Mouse (Mus musculus) kidney, postnatal 0 days (tissue): ENCODE data around the gene Cnksr3. TPM values are rescaled to one million over a fixed set of nuclear protein-coding genes. Genes with fewer than 3 reads are reported as not detected.

Experiments used
- ATAC-seq: fragments of 200-750 bp; cut with Nextera tagmentation; replicated peaks from 2 replicates; pipeline ENCODE4 v1.8.0; 2017; ENCODE audit warnings: low read depth, moderate number of reproducible peaks, moderate TSS enrichment, moderate library complexity; ENCODE audit not compliant: low FRiP score
- DNase-seq: peaks from one replicate; pipeline ENCODE4 v3.0.0-alpha.2; 2016; ENCODE audit warnings: low spot score
- H3K27ac ChIP-seq: fragments of 300-500 bp; sonication (generic); 2 replicates; pipeline ENCODE4 v1.5.1; 2014; ENCODE audit warnings: mild to moderate bottlenecking
- H3K27me3 ChIP-seq: fragments of 300-500 bp; sonication (generic); 2 replicates; pipeline ENCODE4 v1.6.1; 2014; ENCODE audit warnings: low read length, mixed read lengths; ENCODE audit not compliant: insufficient read depth
- H3K36me3 ChIP-seq: fragments of 300-500 bp; sonication (generic); 2 replicates; pipeline ENCODE4 v1.6.1; 2014; ENCODE audit warnings: low read length, mixed read lengths; ENCODE audit not compliant: insufficient read depth
- H3K4me1 ChIP-seq: fragments of 300-500 bp; sonication (generic); replicated peaks from 2 replicates; pipeline ENCODE4 v1.6.1; 2014; ENCODE audit warnings: antibody characterized with exemption, low read length, mixed read lengths; ENCODE audit not compliant: insufficient read depth
- H3K4me2 ChIP-seq: fragments of 300-500 bp; sonication (generic); 2 replicates; pipeline ENCODE4 v1.6.1; 2014; ENCODE audit warnings: mild to moderate bottlenecking, low read length, moderate library complexity, mixed read lengths
- H3K4me3 ChIP-seq: fragments of 300-500 bp; sonication (generic); replicated peaks from 2 replicates; pipeline ENCODE4 v1.5.1; 2014; ENCODE audit warnings: low read depth, low read length
- H3K9ac ChIP-seq: fragments of 300-500 bp; sonication (generic); 2 replicates; pipeline ENCODE4 v1.6.1; 2014; ENCODE audit warnings: low read depth, low read length
- H3K9me3 ChIP-seq: fragments of 300-500 bp; sonication (generic); replicated peaks from 2 replicates; pipeline ENCODE4 v1.6.1; 2016; ENCODE audit warnings: low read length, inconsistent platforms, mixed read lengths
- CTCF ChIP-seq: IDR thresholded peaks from 2 replicates; pipeline ENCODE4 v1.5.1; 2016; ENCODE audit warnings: antibody characterized with exemption, low read depth, mild to moderate bottlenecking, moderate library complexity
- WGBS: fragments of 180-500 bp; shearing (Covaris S2); extraction: QIAGEN DNeasy Blood & Tissue Kit; methylation state at CpG from one replicate; pipeline ENCODE4 v1.1.7; 2014; 5-methylcytosine and 5-hydroxymethylcytosine counted together
- polyA plus RNA-seq: library from polyadenylated mRNA; unstranded; fragments of >200 nt; fragmentation: Nextera tagmentation; extraction: Ambion mirVana; gene quantifications from 2 replicates; pipeline ENCODE4 v1.2.1, GENCODE M21; 2015

Cnksr3 gene
- polyA plus RNA-seq, 1 experiment from 2014 or later: 18.3 TPM

- H3K4me2 ChIP-seq: no peak overlapping the region
- H3K9ac ChIP-seq: no peak overlapping the region
- no peak overlapping the region for H3K27ac ChIP-seq
- 95% methylated on average over 9 of the region's 9 CpGs for WGBS
- no peak overlapping the region for H3K4me3 ChIP-seq
- H3K27me3 ChIP-seq: no peaks in the 10 kb centered on the region
- H3K36me3 ChIP-seq: peaks cover 60% of the 10 kb centered on the region
- DNase-seq (no peak), ATAC-seq (no peak)
- H3K4me1 ChIP-seq: no peaks in the 10 kb centered on the region
- no peaks in the 10 kb centered on the region for H3K9me3 ChIP-seq
- no peak for TF ChIP-seq CTCF
Observed at GRCm38 (mm10) chr10:7127828-7128227, 84.2 kb downstream of the Cnksr3 start.

DNA sequence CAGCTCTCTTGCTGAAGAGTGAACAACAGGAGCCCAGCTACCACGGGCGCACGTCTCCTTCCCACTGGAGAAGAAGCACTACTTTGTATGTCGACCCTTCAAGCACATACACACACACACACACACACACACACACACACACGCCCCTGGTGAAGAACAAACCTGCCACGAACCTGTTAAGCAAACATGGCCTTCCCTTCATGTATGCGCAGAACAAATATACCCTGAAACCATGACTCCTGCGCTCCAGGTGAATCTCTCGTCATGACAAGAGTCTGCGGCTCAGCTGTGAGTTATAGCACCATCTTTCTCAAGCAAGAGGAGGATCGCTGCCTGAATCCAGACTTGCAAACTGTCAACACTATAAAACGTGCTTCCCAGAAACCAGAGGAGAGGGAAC is 85.2 kb downstream of the Cnksr3 start:
- DNase-seq: no peak
- Histone ChIP-seq H3K36me3 (peaks cover 56% of the 10 kb centered on the region), H3K9me3 (no peaks in the 10 kb centered on the region), H3K9ac (no peak overlapping the region), H3K4me2 (no peak overlapping the region), H3K4me3 (no peak overlapping the region), H3K4me1 (no peaks in the 10 kb centered on the region), H3K27ac (no peak overlapping the region), H3K27me3 (no peaks in the 10 kb centered on the region)
- TF ChIP-seq CTCF: no peak
- 88% methylated on average over 12 of the region's 12 CpGs for WGBS
- ATAC-seq: no peak

DNA sequence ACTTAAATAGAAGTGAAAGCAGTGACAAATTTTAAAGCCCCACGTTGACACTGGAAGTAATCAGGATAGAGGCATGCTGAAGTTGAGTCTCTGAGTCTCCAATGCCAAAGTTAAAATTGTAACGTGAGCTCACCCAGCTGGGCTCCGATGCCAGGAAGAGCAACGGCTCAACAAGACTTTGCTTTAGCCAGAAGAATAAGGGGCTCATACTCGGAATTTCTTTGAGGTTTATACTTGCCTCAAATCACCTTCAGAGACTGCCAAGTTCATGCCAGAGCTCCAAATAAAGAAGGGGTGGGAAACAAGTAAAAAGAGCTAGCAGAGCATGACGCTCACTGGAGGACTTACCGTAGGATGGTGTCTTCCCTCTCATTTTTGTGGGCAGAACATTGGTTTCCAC is 85.8 kb downstream of the Cnksr3 start:
- H3K27ac ChIP-seq: no peak overlapping the region
- ATAC-seq: no peak

GRCm38 (mm10) chr10:7124993-7125392 is 87.0 kb downstream of the Cnksr3 start:
- Histone ChIP-seq H3K4me3 (no peak overlapping the region), H3K9ac (no peak overlapping the region), H3K4me1 (no peaks in the 10 kb centered on the region), H3K9me3 (no peaks in the 10 kb centered on the region), H3K27me3 (no peaks in the 10 kb centered on the region), H3K36me3 (peaks cover 48% of the 10 kb centered on the region), H3K4me2 (no peak overlapping the region), H3K27ac (no peak overlapping the region)
- DNase-seq (no peak), ATAC-seq (no peak)
- TF ChIP-seq CTCF: peak; percentile 56
- 65% methylated on average over 7 of the region's 7 CpGs for WGBS

More for the DNA sequence above, 85.8 kb downstream of the Cnksr3 start:
- H3K9ac ChIP-seq: no peak overlapping the region
- H3K4me2 ChIP-seq: no peak overlapping the region
- WGBS: 57% methylated on average over 7 of the region's 7 CpGs
- no peaks in the 10 kb centered on the region for H3K4me1 ChIP-seq
- no peak overlapping the region for H3K4me3 ChIP-seq
- H3K27me3 ChIP-seq: no peaks in the 10 kb centered on the region
- TF ChIP-seq CTCF: no peak
- no peaks in the 10 kb centered on the region for H3K9me3 ChIP-seq
- H3K36me3 ChIP-seq: peaks cover 55% of the 10 kb centered on the region
- DNase-seq: no peak

DNA sequence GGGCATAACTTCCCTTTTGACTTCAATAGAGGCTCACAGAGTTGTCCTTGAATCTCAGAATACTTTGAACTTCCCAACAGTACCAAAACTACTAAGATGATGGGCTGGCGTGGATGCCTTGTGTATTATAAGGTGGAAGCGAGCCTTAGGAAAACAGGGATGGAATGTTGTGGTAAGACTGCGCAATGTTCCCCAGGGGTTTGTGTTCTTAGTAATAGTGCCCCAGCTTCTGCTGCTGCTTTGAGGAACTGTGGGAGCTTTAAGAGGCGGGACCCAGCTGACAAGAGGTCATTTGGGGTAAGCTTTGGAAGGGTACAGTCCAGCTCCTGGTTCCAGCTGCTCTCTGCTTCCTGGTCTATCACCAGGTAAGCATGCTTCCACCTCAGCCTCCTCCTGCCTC is 89.7 kb downstream of the Cnksr3 start:
- WGBS: 83% methylated on average over 4 of the region's 4 CpGs
- ATAC-seq (no peak), DNase-seq (no peak)
- no peaks in the 10 kb centered on the region for H3K27me3 ChIP-seq
- H3K27ac ChIP-seq: no peak overlapping the region
- H3K9ac ChIP-seq: no peak overlapping the region
- no peaks in the 10 kb centered on the region for H3K9me3 ChIP-seq
- no peak overlapping the region for H3K4me3 ChIP-seq
- no peak for TF ChIP-seq CTCF
- H3K4me1 ChIP-seq: peaks cover 11% of the 10 kb centered on the region; the same call in 1 of the 2 replicates
- peaks cover 36% of the 10 kb centered on the region; the same call in 1 of the 2 replicates for H3K36me3 ChIP-seq
- H3K4me2 ChIP-seq: no peak overlapping the region

GRCm38 (mm10) chr10:7120206-7120605 is 91.8 kb downstream of the Cnksr3 start:
- peaks cover 24% of the 10 kb centered on the region; the same call in 1 of the 2 replicates for H3K36me3 ChIP-seq
- DNase-seq: no peak
- no peaks in the 10 kb centered on the region for H3K27me3 ChIP-seq
- H3K9ac ChIP-seq: no peak overlapping the region
- no peaks in the 10 kb centered on the region for H3K9me3 ChIP-seq
- TF ChIP-seq CTCF: no peak
- 92% methylated on average over 13 of the region's 13 CpGs for WGBS
- no peak for ATAC-seq
- H3K27ac ChIP-seq: no peak overlapping the region
- H3K4me1 ChIP-seq: peaks cover 11% of the 10 kb centered on the region; the same call in 1 of the 2 replicates
- no peak overlapping the region for H3K4me2 ChIP-seq
- H3K4me3 ChIP-seq: no peak overlapping the region
